Mouse (Mus musculus) liver, adult 2 months (tissue): ENCODE data around the gene Cdh4.

Experiments used
- CTCF ChIP-seq: fragments of 200-500 bp; IDR thresholded peaks from 2 replicates; pipeline ENCODE4 v1.5.1; 2011; ENCODE audit warnings: low read depth, low read length, control low read depth
- POLR2A ChIP-seq: fragments of 200-500 bp; IDR thresholded peaks from 2 replicates; pipeline ENCODE4 v1.6.1; 2011; ENCODE audit warnings: low read length, control low read depth; ENCODE audit not compliant: insufficient read depth; ENCODE audit errors: extremely low read depth

DNA sequence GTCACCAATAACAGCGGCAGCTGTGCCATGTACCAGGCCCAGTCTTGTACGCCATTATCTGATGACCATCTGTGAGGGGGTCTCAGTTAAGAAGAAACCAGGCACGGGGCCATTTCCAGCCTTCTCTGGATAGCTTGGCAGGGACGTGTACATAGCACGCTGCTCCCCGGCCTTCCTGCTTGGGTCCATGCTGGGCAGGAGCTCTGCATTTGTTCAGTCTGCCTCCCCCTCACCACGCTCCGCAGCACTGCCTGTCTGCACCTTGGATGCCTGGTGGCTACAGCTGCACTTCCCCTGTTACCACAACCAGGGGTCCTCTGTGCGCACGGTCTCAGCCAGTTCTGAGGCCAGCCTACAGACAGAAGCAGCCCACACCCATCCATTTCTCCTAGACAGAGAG, 163.0 kb downstream of the Cdh4 start:
- no peak for TF ChIP-seq POLR2A
- no peak for TF ChIP-seq CTCF
